Mouse (Mus musculus): ENCODE data around the gene Guca1a.

The Guca1a gene

GRCm38 (mm10) chr17:47409897-47410861 is 9.8 kb upstream of the Guca1a start:
- peak; percentile 23 for DNase-seq (ENCODE audit: low spot score)

- peak; percentile 87 for DNase-seq (ENCODE audit: low spot score)
These were observed 8.1 kb upstream of the Guca1a start for GRCm38 (mm10) chr17:47408558-47408898.

- DNase-seq (ENCODE audit: low spot score): no peak
These were observed 7.6 kb upstream of the Guca1a start for GRCm38 (mm10) chr17:47407717-47408557.

- DNase-seq (ENCODE audit: low spot score): no peak
These were observed 1.3 kb downstream of the Guca1a start for GRCm38 (mm10) chr17:47399091-47399490.

GRCm38 (mm10) chr17:47395376-47395913 is 4.9 kb downstream of the Guca1a start:
- DNase-seq (ENCODE audit: low spot score): peak; percentile 55

GRCm38 (mm10) chr17:47394223-47394869 is 6.0 kb downstream of the Guca1a start:
- DNase-seq (ENCODE audit: low spot score): peak; percentile 21

GRCm38 (mm10) chr17:47386649-47387048 is 13.7 kb downstream of the Guca1a start:
- DNase-seq (ENCODE audit: low spot score): peak; percentile 63

GRCm38 (mm10) chr17:47385145-47385544 is 15.2 kb downstream of the Guca1a start, which contains the start of gene Guca1b:
Guca1b (plus strand) TSS chr17:47385393.
- DNase-seq (ENCODE audit: low spot score): peak; percentile 55

GRCm38 (mm10) chr17:47384064-47384463 is 16.3 kb downstream of the Guca1a start:
- DNase-seq (ENCODE audit: low spot score): no peak

- no peak for DNase-seq (ENCODE audit: low spot score)
These were observed 17.1 kb downstream of the Guca1a start for GRCm38 (mm10) chr17:47383266-47383665.

GRCm38 (mm10) chr17:47381917-47382316 is 18.5 kb downstream of the Guca1a start:
- DNase-seq (ENCODE audit: low spot score): no peak

- DNase-seq (ENCODE audit: low spot score): no peak
These were observed 22.3 kb downstream of the Guca1a start for GRCm38 (mm10) chr17:47378133-47378532.

- DNase-seq (ENCODE audit: low spot score): no peak
These were observed 23.6 kb downstream of the Guca1a start for GRCm38 (mm10) chr17:47376779-47377280.

- no peak for DNase-seq (ENCODE audit: low spot score)
These were observed 26.4 kb downstream of the Guca1a start for GRCm38 (mm10) chr17:47373991-47374390.

GRCm38 (mm10) chr17:47371451-47371850 is 28.9 kb downstream of the Guca1a start:
- peak; percentile 88 for DNase-seq (ENCODE audit: low spot score)

- no peak for DNase-seq (ENCODE audit: low spot score)
These were observed 31.3 kb downstream of the Guca1a start for GRCm38 (mm10) chr17:47369087-47369443.

- peak; percentile 97 for DNase-seq (ENCODE audit: low spot score)
These were observed 31.8 kb downstream of the Guca1a start, which contains the start of gene Mrps10 for GRCm38 (mm10) chr17:47368401-47369086. Mrps10 (plus strand) TSS chr17:47368887.

- no peak for DNase-seq (ENCODE audit: low spot score)
These were observed 39.0 kb downstream of the Guca1a start for GRCm38 (mm10) chr17:47361343-47361742.

GRCm38 (mm10) chr17:47359964-47360363 is 40.4 kb downstream of the Guca1a start:
- DNase-seq (ENCODE audit: low spot score): peak; percentile 60

GRCm38 (mm10) chr17:47349721-47350319 is 50.6 kb downstream of the Guca1a start:
- peak; percentile 24 for DNase-seq (ENCODE audit: low spot score)

Data from retina, embryonic 14.5 days (tissue).